Mouse (Mus musculus): Measurements from ENCODE around the gene Ccser1.

Gene Ccser1

GRCm38 (mm10) chr6:62367802-62368201, 1187.7 kb downstream of the Ccser1 start:
- in situ Hi-C loops (cut with MboI, MseI), result no loop called here

All from T-helper 1 cell (primary cell).